Mouse (Mus musculus): Measurements from ENCODE around the gene Fam71f1. TPM values are rescaled to one million over a fixed set of nuclear protein-coding genes. Genes with fewer than 3 reads are reported as not detected.

Fam71f1 gene
- polyA plus RNA-seq, 1 experiment from 2014 or later: 0.22 TPM

Other genes with a start within 250 kb of the Fam71f1 start
- 39.3 and 48.9 TPM in 2 replicates for gene Rbm28, start 154.1 kb upstream of the Fam71f1 start, polyA plus RNA-seq (2016; fragmentation: Nextera tagmentation; extraction: Ambion mirVana)
- 1.1 and 1.6 TPM in 2 replicates for gene Prrt4, start 139.6 kb upstream of the Fam71f1 start, polyA plus RNA-seq (2016; fragmentation: Nextera tagmentation; extraction: Ambion mirVana)
- gene Impdh1, start 102.8 kb upstream of the Fam71f1 start, polyA plus RNA-seq (2016; fragmentation: Nextera tagmentation; extraction: Ambion mirVana): 40.5 and 48.4 TPM in 2 replicates
- gene Hilpda, start 46.7 kb upstream of the Fam71f1 start, polyA plus RNA-seq (2016; fragmentation: Nextera tagmentation; extraction: Ambion mirVana): 35.9 and 38.0 TPM in 2 replicates
- gene Fam71f2, start 39.5 kb upstream of the Fam71f1 start, polyA plus RNA-seq (2016; fragmentation: Nextera tagmentation; extraction: Ambion mirVana): 0.39 and 0.66 TPM in 2 replicates
- 205 and 242 TPM in 2 replicates for gene Calu, start 28.9 kb downstream of the Fam71f1 start, polyA plus RNA-seq (2016; fragmentation: Nextera tagmentation; extraction: Ambion mirVana)
- gene Opn1sw, start 69.3 kb downstream of the Fam71f1 start, polyA plus RNA-seq (2016; fragmentation: Nextera tagmentation; extraction: Ambion mirVana): 0.17 and 0.21 TPM in 2 replicates
- gene Ccdc136, start 77.2 kb downstream of the Fam71f1 start, polyA plus RNA-seq (2016; fragmentation: Nextera tagmentation; extraction: Ambion mirVana): 21.5 and 22.4 TPM in 2 replicates
- 3.6 and 4.1 TPM in 2 replicates for gene Flnc, start 114.1 kb downstream of the Fam71f1 start, polyA plus RNA-seq (2016; fragmentation: Nextera tagmentation; extraction: Ambion mirVana)
- gene Atp6v1f, start 148.6 kb downstream of the Fam71f1 start, polyA plus RNA-seq (2016; fragmentation: Nextera tagmentation; extraction: Ambion mirVana): 226 and 252 TPM in 2 replicates
- gene Atp6v1fnb, start 152.3 kb downstream of the Fam71f1 start, polyA plus RNA-seq (2016; fragmentation: Nextera tagmentation; extraction: Ambion mirVana): not detected in 2 replicates
- 13.5 TPM in 2 replicates for gene Kcp, start 188.8 kb downstream of the Fam71f1 start, polyA plus RNA-seq (2016; fragmentation: Nextera tagmentation; extraction: Ambion mirVana)
- 2.8 and 3.1 TPM in 2 replicates for gene Irf5, start 207.5 kb downstream of the Fam71f1 start, polyA plus RNA-seq (2016; fragmentation: Nextera tagmentation; extraction: Ambion mirVana)